Mouse (Mus musculus) lung, postnatal 14 days (tissue): ENCODE data around the gene Capns1.

Experiments
- DNase-seq: peaks from one replicate; pipeline ENCODE4 v3.0.0; 2021

Capns1 gene

DNA sequence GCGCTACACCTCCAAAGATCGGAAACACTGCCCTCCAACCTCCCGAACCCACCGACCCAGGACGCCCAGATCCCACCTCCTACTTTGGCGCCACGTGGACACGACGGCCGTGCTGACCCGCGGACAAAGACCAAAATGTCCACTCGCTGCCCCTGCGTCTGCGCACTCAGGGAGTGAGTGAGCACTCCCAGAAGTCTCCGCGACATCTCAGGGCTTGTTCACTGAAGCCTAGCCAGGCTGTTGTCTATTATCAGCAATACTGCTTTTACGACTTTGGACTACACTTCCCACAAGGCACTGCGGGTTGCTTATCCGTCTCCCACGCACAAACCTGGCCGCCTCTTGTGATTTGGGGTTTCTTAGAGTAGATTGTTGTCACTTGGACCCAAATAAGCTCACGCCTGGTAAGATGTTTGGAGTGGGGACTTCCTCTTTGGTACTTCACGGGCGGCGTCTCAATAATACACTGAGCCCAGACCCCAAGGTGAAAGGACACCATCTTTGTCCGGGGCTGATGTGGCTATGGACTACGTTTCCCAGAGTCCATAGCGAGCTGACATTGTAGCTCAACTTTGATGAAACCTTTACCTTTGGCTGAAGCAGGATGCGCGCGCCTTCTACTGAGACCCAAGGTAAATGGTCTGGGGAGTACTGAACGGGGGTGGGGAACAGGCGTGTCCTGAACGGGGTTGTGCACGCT is 28.9 kb downstream of the Capns1 start, which contains the start of gene Zfp146:
Zfp146 (minus strand) TSS at position 168 of the 700 bp plus-strand sequence.
- peak; percentile 89 for DNase-seq

- DNase-seq, result no peak
Measured at GRCm38 (mm10) chr7:30168914-30169582, 29.6 kb downstream of the Capns1 start.

DNA sequence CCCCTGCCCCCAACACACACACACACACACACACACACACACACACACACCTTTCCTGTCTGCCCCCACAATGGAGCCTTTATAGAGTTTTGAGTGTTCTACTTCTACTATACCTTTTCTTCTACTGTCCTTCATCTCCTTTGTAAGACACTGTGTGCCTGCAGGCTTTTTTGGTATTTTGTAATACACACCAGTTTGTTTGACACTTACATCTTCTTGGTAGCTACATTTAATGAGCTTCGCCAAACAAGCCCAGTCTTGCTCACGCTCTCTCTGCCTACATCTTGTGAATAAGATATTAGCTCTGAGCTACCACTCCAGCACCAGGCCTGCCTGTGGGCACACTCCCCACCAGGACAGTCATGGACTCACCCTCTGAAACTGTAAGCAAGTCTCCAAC is 33.9 kb downstream of the Capns1 start:
- no peak for DNase-seq

DNA sequence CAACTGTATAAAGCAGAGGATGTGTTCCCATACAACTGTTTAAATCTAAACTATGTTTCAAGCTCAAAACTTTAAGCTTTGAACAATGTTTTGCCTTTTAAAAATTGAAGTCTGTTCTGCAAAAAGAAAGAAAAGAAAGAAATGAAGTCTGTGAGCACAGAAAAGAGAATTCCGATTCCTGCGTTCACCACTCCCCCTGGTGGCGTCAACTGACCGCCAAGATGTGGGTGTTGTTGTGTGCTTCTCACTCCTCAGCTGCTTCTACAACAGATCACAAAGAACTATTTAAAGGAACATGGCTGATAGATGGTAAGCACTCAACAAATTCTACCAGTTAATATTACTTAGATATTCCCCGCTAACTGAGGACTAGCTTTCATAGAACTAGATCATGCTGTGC is 35.5 kb downstream of the Capns1 start:
- no peak for DNase-seq

- no peak for DNase-seq
Measured at GRCm38 (mm10) chr7:30155507-30155906, 43.1 kb downstream of the Capns1 start.

GRCm38 (mm10) chr7:30154040-30154439 is 44.6 kb downstream of the Capns1 start:
- DNase-seq, result no peak

DNA sequence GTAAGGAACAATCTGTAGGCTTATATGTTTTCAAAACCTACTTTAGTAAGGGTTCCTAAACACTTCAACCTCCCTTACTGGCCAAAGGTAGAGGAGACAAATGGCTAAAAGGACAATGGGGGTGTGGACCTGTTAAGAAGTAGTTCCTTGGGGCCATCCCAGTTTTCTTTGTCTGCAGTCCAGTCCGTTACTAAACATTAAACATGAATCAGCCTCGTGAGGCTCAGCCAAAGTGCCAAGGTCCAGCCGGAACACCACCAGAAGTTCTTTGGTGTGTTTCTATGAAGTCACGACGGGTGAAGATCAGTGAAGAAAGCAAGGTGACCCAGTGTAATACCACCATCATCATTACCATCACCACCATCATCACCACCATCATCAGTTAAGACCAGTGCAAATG is 51.6 kb downstream of the Capns1 start:
- DNase-seq, result no peak

DNA sequence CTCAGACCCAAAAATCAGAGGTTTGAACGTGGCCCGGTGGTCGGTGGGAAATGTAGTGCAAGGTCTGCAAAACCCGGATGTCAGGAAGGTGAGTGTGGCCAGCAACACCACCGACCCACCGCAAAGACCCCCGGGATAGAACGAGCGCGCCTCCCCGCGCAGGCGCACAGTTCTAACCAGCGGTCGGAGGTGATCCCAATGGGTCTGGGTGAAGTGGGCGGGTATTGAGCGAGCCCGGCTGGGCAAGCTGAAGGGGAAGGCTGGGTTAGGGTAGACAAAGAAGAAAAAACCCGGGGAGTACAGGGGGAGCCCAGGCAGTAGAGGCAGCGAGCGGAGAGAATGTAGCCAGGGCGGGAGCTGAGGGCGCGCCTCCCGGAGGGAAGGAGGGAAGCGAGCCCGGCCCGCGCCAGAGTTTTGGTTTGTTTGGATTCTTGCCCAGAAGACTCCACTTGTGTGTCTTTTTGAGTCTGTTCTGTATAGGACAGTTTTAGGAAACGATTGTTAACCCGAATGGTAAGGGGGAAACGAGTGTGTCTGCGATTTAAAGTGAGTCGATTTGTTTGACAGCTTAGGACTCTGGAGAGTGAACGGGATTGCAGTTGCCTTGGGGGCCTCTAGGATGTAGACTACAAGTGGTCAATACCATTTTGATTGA is 54.9 kb downstream of the Capns1 start:
- peak; percentile 53 for DNase-seq

GRCm38 (mm10) chr7:30143170-30143554 is 55.4 kb downstream of the Capns1 start:
- no peak for DNase-seq
